Mouse (Mus musculus) intestine, embryonic 15.5 days (tissue): ENCODE measurements around the gene Caprin2. TPM values are rescaled to one million over a fixed set of nuclear protein-coding genes. Genes with fewer than 3 reads are reported as not detected.
A peak's percentile ranks its signal among the peaks of the same experiment; 100 is the strongest.
"Not testable (repeated sequence)": the region's sequence is repeated elsewhere in the genome, so short reads cannot be mapped to it uniquely, and the experiment has no call there.

ENCODE experiments used
- ATAC-seq: fragments of 200-750 bp; cut with Nextera tagmentation; 2 replicates; pipeline ENCODE4 v1.8.0; 2017; ENCODE audit warnings: moderate TSS enrichment, moderate library complexity
- H3K27ac ChIP-seq: fragments of 300-500 bp; sonication (generic); 2 replicates; pipeline ENCODE4 v1.5.1; 2015; ENCODE audit warnings: mild to moderate bottlenecking, inconsistent platforms
- H3K27me3 ChIP-seq: fragments of 300-500 bp; sonication (generic); replicated peaks from 2 replicates; pipeline ENCODE4 v1.6.1; 2015; ENCODE audit warnings: inconsistent platforms
- H3K36me3 ChIP-seq: fragments of 300-500 bp; sonication (generic); 2 replicates; pipeline ENCODE4 v1.6.1; 2015; ENCODE audit warnings: inconsistent platforms
- H3K4me1 ChIP-seq: fragments of 300-500 bp; sonication (generic); replicated peaks from 2 replicates; pipeline ENCODE4 v1.6.1; 2015; ENCODE audit warnings: inconsistent platforms
- H3K4me2 ChIP-seq: fragments of 300-500 bp; sonication (generic); replicated peaks from 2 replicates; pipeline ENCODE4 v1.6.1; 2015; ENCODE audit warnings: mild to moderate bottlenecking, inconsistent platforms
- H3K4me3 ChIP-seq: fragments of 300-500 bp; sonication (generic); replicated peaks from 2 replicates; pipeline ENCODE4 v1.5.1; 2015; ENCODE audit warnings: inconsistent platforms
- H3K9ac ChIP-seq: fragments of 300-500 bp; sonication (generic); 2 replicates; pipeline ENCODE4 v1.6.1; 2015; ENCODE audit warnings: inconsistent platforms
- H3K9me3 ChIP-seq: fragments of 300-500 bp; sonication (generic); 2 replicates; pipeline ENCODE4 v1.6.1; 2016; ENCODE audit warnings: inconsistent platforms
- WGBS: fragments of 180-500 bp; shearing (Covaris S2); methylation state at CpG from one replicate; pipeline ENCODE4 v1.1.7; 2015; 5-methylcytosine and 5-hydroxymethylcytosine counted together
- polyA plus RNA-seq: library from polyadenylated mRNA; unstranded; fragments of >200 nt; fragmentation: Nextera tagmentation; extraction: Ambion mirVana; gene quantifications from 2 replicates; pipeline ENCODE4 v1.2.1, GENCODE M21; 2015

The Caprin2 gene
- polyA plus RNA-seq, 1 experiment from 2014 or later, result 14.4 TPM

DNA sequence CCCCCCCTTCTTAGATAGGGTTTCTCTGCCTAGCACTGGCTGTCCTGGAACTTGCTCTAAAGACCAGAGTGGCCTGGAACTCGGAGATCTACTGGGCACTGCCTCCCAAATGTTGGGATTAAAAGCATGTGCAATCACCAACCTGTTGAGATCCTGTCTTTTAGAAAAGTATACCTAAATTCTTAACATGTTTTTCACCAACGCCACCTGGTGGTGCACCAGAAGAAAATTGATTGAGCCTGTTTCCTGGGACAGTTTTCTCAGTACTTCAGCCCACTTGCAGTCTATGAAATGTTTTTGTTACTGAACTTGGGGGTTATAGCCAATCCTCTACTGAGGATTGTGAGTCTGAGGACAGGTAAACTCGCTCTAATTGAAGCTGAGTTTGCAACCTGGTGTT is 20.8 kb upstream of the Caprin2 start:
- Histone ChIP-seq H3K9me3 (no peaks in the 10 kb centered on the region), H3K4me2 (no peak overlapping the region), H3K27ac (no peak overlapping the region), H3K4me1 (no peaks in the 10 kb centered on the region), H3K27me3 (no peaks in the 10 kb centered on the region), H3K36me3 (peaks cover 4% of the 10 kb centered on the region; the same call in 1 of the 2 replicates), H3K4me3 (no peak overlapping the region), H3K9ac (no peak overlapping the region)
- 38% methylated on average over 3 of the region's 3 CpGs for WGBS
- ATAC-seq, result no peak

DNA sequence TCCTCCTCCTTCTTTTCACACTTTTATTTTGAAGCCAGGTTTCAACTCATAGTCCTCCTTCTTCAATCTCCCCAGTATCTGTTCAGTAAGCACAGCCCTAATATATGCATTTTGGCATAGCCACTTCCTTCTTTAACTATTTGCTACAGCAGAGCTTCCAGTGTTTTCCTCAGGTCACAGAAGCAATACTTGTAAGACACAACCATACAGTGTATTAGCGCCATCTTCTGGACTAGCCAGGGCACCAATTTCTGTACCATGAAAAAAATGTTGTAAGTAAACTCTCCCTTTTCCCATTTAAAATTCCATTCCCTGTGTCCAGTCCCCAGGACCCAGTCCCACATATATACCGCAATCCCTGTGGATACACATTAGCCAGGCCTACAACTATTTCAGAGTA is 17.9 kb upstream of the Caprin2 start:
- Histone ChIP-seq H3K27me3 (no peaks in the 10 kb centered on the region), H3K9me3 (no peaks in the 10 kb centered on the region), H3K27ac (no peak overlapping the region), H3K9ac (no peak overlapping the region), H3K4me1 (no peaks in the 10 kb centered on the region), H3K4me2 (no peak overlapping the region), H3K36me3 (no peaks in the 10 kb centered on the region), H3K4me3 (no peak overlapping the region)
- WGBS, result 12% methylated on average over 2 of the region's 2 CpGs
- peak; percentile 41; the same call in 1 of the 2 replicates for ATAC-seq

DNA sequence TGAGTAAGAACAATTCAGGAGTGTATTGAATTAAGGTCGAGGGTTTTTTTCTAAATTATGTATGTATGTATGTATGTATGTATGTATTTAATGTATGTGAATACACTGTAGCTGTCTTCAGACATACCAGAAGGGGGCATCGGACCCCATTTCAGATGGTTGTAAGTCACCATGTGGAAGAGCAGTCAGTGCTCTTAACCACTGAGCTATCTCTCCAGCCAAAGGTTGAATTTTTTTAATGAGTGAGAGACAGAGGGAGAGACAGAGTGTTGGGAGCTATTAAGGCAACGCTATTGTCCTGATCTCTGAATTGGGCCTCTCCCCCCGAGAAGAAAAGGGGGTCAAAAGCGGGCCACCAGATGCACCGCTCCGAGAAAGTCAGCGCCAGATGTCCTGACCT is 15.9 kb upstream of the Caprin2 start:
- not testable (repeated sequence) for H3K27me3 ChIP-seq, H3K4me2 ChIP-seq, H3K4me3 ChIP-seq, H3K27ac ChIP-seq, H3K36me3 ChIP-seq, H3K4me1 ChIP-seq, ATAC-seq, H3K9ac ChIP-seq, H3K9me3 ChIP-seq
- 86% methylated on average over 8 of the region's 8 CpGs for WGBS

DNA sequence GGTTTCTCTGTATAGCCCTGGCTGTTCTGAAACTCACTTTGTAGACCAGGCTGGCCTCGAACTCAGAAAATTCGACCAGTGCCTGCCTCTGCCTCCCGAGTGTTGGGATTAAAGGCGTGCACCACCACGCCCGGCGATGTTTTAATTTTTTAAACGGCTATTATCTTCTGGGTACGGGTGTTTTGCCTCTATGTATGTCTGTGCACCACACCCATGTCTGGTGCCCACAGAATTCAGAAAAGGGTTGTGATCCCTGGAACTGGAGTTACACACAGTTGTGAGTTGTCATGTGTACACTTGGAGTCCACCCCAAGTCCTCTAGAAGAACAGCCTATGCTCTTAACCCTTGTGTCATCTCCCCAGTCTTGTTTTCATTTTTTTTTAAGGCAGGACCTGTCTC is 10.9 kb upstream of the Caprin2 start:
- Histone ChIP-seq H3K9ac (no peak overlapping the region), H3K9me3 (no peaks in the 10 kb centered on the region), H3K4me2 (no peak overlapping the region), H3K27me3 (no peaks in the 10 kb centered on the region), H3K4me1 (no peaks in the 10 kb centered on the region), H3K36me3 (no peaks in the 10 kb centered on the region), H3K27ac (no peak overlapping the region), H3K4me3 (no peak overlapping the region)
- 87% methylated on average over 9 of the region's 9 CpGs for WGBS
- no peak for ATAC-seq

DNA sequence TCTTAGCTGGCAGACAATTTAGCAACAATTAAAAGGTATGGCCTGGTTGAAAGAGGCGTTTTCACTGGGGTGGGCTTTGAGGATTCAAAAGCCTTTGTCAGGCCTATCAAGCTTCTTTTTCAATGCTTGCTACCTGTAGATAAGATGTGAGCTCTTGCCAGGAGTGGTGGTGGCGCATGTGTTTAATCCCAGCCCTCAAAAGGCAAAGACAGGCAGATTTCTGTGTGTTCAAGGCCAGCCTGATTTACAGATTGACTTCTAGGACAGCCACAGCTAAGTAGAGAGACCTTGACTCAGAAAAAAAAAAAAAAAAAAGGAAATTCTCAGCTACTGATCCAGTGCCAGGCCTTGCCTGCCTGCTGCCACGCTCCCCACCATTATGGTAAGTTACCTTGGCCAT is 6.7 kb upstream of the Caprin2 start:
- no peaks in the 10 kb centered on the region for H3K9me3 ChIP-seq
- peak; percentile 17; the same call in 1 of the 2 replicates for ATAC-seq
- no peak overlapping the region for H3K4me3 ChIP-seq
- no peaks in the 10 kb centered on the region for H3K27me3 ChIP-seq
- H3K4me2 ChIP-seq, result no peak overlapping the region
- no peaks in the 10 kb centered on the region for H3K36me3 ChIP-seq
- no peak overlapping the region for H3K27ac ChIP-seq
- WGBS, result 72% methylated on average over 3 of the region's 3 CpGs
- H3K9ac ChIP-seq, result no peak overlapping the region
- H3K4me1 ChIP-seq, result no peaks in the 10 kb centered on the region

DNA sequence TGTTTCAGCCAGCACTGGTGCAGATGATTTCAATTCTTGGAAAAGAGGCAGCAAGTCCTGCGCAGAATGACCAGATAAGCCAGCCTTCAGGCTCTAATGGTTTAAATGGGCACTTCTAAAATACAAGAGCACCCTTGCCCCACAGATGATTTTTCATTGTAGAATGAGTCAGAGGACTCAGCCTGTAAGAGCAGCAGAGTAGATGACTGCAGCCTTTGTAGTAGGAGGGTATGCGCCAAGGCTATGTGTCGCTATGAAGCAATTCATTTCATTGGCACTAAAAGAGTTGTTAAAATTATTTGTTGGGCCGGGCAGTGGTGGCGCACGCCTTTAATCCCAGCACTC is 442 bp upstream of the Caprin2 start:
- peak overlapping the region; percentile 84 for H3K4me2 ChIP-seq
- peak overlapping the region; percentile 85 for H3K4me3 ChIP-seq
- 49% methylated on average over 6 of the region's 6 CpGs for WGBS
- H3K36me3 ChIP-seq, result no peaks in the 10 kb centered on the region
- no peaks in the 10 kb centered on the region for H3K27me3 ChIP-seq
- H3K9ac ChIP-seq, result peak overlapping the region; percentile 74
- no peaks in the 10 kb centered on the region for H3K4me1 ChIP-seq
- peak overlapping the region; percentile 91 for H3K27ac ChIP-seq
- no peaks in the 10 kb centered on the region for H3K9me3 ChIP-seq
- peak; percentile 61 for ATAC-seq

DNA sequence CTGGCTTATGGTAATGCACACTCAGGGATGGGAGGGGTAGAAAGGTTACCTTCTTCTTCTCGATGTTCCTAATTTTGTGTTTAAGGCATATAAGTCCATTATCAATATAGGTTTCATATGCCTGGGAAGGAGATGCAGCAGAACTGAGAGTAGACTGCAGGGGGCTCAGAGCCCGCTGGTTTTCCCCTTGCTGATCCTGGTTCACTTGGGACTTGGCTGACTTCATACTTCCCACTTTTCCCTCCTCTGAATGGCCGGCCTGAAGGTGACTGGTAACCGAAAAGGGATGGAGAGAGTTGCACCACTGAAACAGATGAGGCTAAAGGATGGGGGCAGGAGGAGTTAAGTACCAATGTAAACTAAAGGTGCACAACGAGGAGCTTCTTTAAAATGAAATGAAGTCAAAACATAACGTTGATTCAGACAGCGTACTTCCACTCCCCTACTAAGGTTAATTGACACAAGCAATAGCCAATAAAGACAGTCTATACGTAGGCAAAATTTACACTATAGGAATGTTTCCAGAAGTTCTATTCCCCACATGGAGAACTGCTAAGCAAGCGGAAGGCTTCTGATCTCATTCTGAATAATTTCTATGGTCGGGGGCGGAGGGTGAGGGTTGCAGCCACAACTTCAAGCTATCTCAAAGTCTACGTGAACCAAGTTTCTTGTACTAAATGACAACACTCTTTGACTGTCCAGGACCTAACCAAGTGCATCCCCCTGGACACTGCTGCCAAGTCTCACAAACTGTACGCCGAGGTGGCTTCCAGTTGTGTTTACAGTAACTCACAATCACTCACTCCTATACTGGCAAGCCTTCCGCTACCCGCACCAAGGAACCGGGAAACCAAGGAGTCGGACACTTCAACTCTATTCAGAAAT is 907 bp downstream of the Caprin2 start:
- Histone ChIP-seq H3K4me1 (no peaks in the 10 kb centered on the region), H3K4me2 (peak overlapping the region; percentile 84), H3K4me3 (peak overlapping the region; percentile 85), H3K9me3 (no peaks in the 10 kb centered on the region), H3K36me3 (no peaks in the 10 kb centered on the region), H3K9ac (peak overlapping the region; percentile 74), H3K27me3 (no peaks in the 10 kb centered on the region), H3K27ac (peak overlapping the region; percentile 91)
- WGBS, result 9% methylated on average over 18 of the region's 18 CpGs
- ATAC-seq, result no peak

DNA sequence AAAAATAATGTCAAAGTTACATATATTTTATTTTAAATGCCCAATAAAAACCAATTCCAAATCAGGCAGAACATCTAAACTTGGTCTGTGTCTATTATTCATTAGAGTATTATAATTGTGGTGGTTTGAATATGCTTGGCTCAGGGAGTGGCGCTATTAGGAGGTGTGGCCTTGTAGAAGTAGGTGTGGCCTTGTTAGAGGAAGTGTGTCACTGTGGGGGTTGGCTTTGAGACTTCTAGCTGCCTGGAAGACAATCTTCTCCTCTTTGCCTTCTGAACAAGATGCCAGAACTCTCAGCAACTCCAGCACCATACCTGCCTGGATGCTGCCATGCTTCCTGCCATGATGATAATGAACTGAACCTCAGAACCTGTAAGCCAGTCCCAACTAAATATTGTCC is 22.1 kb downstream of the Caprin2 start:
- no peaks in the 10 kb centered on the region for H3K27me3 ChIP-seq
- H3K4me1 ChIP-seq, result no peaks in the 10 kb centered on the region
- H3K9me3 ChIP-seq, result no peaks in the 10 kb centered on the region
- no peak overlapping the region for H3K9ac ChIP-seq
- H3K4me3 ChIP-seq, result no peak overlapping the region
- H3K4me2 ChIP-seq, result no peak overlapping the region
- ATAC-seq, result no peak
- no peaks in the 10 kb centered on the region for H3K36me3 ChIP-seq
- no peak overlapping the region for H3K27ac ChIP-seq
- WGBS, result 98% methylated on average over 1 of the region's 1 CpGs

DNA sequence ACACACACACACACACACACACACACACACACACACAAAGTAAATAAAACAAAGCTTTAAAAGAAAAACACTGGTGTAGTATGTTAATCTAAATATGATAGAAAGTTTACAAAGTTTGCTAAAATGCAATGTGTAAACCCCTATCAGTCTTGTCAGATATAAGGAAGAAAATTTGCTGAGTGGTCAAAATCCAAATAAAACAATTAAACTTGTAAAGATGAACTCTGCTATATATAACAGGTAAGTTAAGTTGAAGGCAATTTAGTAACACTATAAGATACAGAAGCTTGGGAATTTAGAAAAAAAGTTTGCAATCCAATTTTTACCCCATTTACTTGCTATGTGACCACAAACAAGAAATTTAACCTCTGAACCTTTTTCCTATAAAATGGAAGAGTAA is 50.4 kb downstream of the Caprin2 start:
- no peak overlapping the region for H3K4me3 ChIP-seq
- no peak overlapping the region for H3K4me2 ChIP-seq
- no peak overlapping the region for H3K27ac ChIP-seq
- ATAC-seq, result no peak
- H3K9ac ChIP-seq, result no peak overlapping the region
- H3K9me3 ChIP-seq, result no peaks in the 10 kb centered on the region
- no peaks in the 10 kb centered on the region for H3K36me3 ChIP-seq
- H3K27me3 ChIP-seq, result no peaks in the 10 kb centered on the region
- no peaks in the 10 kb centered on the region for H3K4me1 ChIP-seq

DNA sequence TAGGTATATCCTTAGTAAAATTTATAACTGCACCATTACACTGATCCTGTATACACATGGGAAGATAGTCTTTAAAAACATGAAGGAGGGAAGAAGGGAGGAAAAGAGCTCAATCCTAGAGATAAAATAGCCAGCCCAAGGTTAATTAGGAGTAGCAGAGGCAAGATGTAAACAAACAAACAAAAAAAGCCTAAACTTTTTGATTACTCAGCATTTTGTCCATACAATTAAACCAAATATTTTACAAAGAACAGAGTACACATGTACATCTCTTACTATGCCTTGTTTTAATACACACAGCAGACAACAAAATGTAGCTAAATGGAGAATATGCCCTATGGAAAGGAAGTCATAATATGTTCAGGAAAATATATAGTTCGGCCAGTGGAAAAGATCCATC is 54.3 kb downstream of the Caprin2 start:
- ATAC-seq, result no peak
- no peak overlapping the region for H3K9ac ChIP-seq
- H3K27ac ChIP-seq, result no peak overlapping the region
- WGBS, result 95% methylated on average over 1 of the region's 1 CpGs
- H3K27me3 ChIP-seq, result no peaks in the 10 kb centered on the region
- H3K4me1 ChIP-seq, result no peaks in the 10 kb centered on the region
- H3K9me3 ChIP-seq, result no peaks in the 10 kb centered on the region
- H3K36me3 ChIP-seq, result no peaks in the 10 kb centered on the region
- no peak overlapping the region for H3K4me3 ChIP-seq
- H3K4me2 ChIP-seq, result no peak overlapping the region

DNA sequence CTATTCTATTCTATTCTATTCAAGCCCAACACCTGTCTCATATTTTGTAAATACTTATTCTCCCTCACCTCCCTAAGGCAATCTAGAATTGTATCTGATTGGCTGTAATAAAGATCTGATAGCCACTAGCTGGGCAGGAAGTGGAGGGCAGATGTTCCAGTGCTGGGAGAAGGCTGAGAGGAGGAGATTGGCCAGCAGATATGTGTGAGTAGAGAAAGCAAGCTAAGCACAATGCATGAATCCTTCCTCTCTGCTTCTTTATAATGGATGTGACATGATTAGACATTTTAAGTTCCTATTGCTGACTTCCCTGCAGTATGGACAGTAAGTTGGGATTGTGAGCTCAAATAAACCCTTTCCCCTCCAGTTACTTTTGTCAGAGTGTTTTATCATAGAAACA is 57.6 kb downstream of the Caprin2 start:
- Histone ChIP-seq H3K27ac (no peak overlapping the region), H3K27me3 (no peaks in the 10 kb centered on the region), H3K4me2 (no peak overlapping the region), H3K4me1 (no peaks in the 10 kb centered on the region), H3K9me3 (no peaks in the 10 kb centered on the region), H3K4me3 (no peak overlapping the region), H3K36me3 (no peaks in the 10 kb centered on the region), H3K9ac (no peak overlapping the region)
- ATAC-seq, result no peak

DNA sequence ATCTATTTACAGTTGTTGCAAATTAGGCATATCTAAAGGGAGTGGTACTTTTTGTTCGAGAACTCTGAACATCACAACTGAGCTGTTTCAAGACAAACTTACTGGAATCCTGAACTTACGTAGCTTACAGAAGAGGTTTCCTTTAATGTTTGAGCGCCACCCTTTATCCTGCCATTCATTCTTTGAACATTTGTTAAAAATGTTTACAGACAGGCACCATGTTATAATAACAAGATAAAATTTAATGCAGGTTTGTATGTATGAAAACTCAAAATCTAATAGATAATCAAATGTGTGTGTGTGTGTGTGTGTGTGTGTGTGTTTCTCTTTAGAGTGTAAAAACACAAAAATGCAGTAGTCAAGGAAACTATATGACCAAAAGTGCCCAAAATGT is 64.3 kb downstream of the Caprin2 start:
- Histone ChIP-seq H3K4me3 (peak overlapping the region; percentile 92), H3K9ac (no peak overlapping the region), H3K27me3 (no peaks in the 10 kb centered on the region), H3K27ac (no peak overlapping the region), H3K9me3 (no peaks in the 10 kb centered on the region), H3K36me3 (no peaks in the 10 kb centered on the region), H3K4me2 (peak overlapping the region; percentile 71), H3K4me1 (0 out of 2 replicates have a peak, but pooled peaks cover 3% of the 10 kb centered on the region)
- WGBS, result 30% methylated on average over 3 of the region's 3 CpGs
- ATAC-seq, result no peak
